Mouse (Mus musculus): Measurements from ENCODE around the gene Pate2. TPM values are rescaled to one million over a fixed set of nuclear protein-coding genes. Genes with fewer than 3 reads are reported as not detected.
A peak's percentile ranks its signal among the peaks of the same experiment; 100 is the strongest.

Gene Pate2
- polyA plus RNA-seq, 1 experiment from 2014 or later = 2.1 TPM

DNA sequence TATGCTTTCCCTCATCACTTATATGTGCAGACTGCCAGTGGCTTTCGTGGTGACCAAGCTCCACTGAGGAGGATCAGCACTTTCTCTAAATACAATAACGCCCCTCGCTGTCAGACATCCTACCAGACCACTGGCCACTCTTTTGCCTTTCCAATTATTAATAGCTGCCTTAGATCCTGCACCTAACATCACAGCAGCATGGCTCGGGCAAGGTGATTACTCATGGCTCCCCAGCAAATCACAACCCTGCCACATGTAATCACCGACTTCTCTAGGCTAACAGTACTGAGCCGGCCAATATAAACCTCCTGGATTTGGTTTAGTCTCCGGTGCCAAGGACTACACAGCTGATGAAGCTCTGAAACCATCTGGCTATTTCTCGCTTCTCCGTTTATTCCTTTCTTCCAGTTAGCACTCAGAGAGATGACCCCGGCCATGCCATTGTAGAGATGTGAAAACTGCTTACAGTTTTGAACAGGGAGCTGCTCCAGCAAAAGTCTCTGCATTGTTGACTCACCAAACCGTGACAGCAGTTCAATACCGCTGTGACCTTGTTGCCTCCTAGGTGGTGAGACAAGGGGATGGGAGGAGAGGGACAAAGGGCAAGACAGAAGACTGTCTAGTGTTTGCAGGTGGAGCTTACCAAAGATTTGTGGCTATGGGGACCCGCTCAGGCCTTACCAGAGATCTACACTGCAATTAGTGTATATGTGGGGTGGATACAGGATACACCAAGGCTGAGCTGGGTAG, 30.9 kb upstream of the Pate2 start:
- WGBS = 85% methylated on average over 13 of the region's 13 CpGs
- Histone ChIP-seq H3K36me3 (ENCODE audit: poor library complexity, severe bottlenecking) (no peaks in the 10 kb centered on the region; the same call in 1 of the 2 replicates), H3K4me3 (no peak overlapping the region), H3K9ac (no peak overlapping the region), H3K4me2 (no peak overlapping the region), H3K4me1 (peaks cover 3% of the 10 kb centered on the region; the same call in 1 of the 2 replicates), H3K9me3 (replicated peaks) (no peaks in the 10 kb centered on the region), H3K27me3 (no peaks in the 10 kb centered on the region), H3K27ac (no peak overlapping the region)
- no peak for ATAC-seq

DNA sequence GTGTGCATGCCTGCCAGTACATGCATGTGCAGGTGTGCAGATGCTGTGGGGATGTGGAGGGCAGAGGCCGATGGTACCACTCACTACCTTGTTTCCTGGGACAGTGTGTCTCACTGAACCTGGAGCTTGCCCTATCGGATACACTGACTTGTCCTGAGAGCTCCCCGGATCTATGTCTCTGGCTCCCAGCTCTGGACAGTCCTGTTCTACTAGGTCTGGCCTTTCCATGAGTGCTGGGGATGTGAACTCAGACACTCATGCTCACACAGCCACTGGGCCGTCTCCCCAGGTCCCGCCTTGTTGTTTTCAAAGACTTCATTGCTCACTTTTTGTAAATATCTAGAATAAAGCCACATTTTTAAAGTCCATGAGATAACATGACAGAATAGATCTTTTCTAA, 29.1 kb upstream of the Pate2 start:
- WGBS = 82% methylated on average over 5 of the region's 5 CpGs
- H3K9ac ChIP-seq = no peak overlapping the region
- no peaks in the 10 kb centered on the region; the same call in 1 of the 2 replicates for H3K4me1 ChIP-seq
- peaks cover 9% of the 10 kb centered on the region; the same call in 1 of the 2 replicates for H3K36me3 ChIP-seq (ENCODE audit: poor library complexity, severe bottlenecking)
- no peak overlapping the region for H3K4me2 ChIP-seq
- H3K4me3 ChIP-seq = no peak overlapping the region
- H3K27ac ChIP-seq = no peak overlapping the region
- peak; percentile 36 for ATAC-seq
- no peaks in the 10 kb centered on the region for H3K27me3 ChIP-seq
- H3K9me3 ChIP-seq (replicated peaks) = no peaks in the 10 kb centered on the region

DNA sequence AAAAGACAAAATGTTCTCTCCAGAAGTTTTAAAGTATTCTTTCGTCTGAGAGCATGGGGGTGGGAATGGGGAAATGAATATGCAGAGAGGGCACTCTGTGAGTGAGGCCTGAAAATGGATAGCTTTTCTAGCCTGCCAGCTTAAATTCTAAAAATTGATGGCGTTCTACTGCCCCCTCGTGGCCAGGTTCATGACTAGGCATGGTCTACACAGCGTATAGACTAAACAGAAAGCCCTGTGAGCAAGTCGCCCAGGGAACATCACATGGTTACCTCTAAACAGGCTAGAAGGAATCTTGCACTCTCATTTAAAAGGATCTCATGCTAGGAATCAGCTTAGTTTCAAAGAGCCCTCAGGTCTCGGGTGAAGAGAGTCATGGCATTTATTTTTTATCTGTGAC, 28.6 kb upstream of the Pate2 start:
- no peaks in the 10 kb centered on the region for H3K27me3 ChIP-seq
- H3K27ac ChIP-seq = no peak overlapping the region
- H3K4me3 ChIP-seq = no peak overlapping the region
- WGBS = 6% methylated on average over 6 of the region's 6 CpGs
- no peak overlapping the region for H3K4me2 ChIP-seq
- no peaks in the 10 kb centered on the region; the same call in 1 of the 2 replicates for H3K4me1 ChIP-seq
- peaks cover 12% of the 10 kb centered on the region; the same call in 1 of the 2 replicates for H3K36me3 ChIP-seq (ENCODE audit: poor library complexity, severe bottlenecking)
- no peaks in the 10 kb centered on the region for H3K9me3 ChIP-seq (replicated peaks)
- no peak overlapping the region for H3K9ac ChIP-seq
- ATAC-seq = peak; percentile 89

DNA sequence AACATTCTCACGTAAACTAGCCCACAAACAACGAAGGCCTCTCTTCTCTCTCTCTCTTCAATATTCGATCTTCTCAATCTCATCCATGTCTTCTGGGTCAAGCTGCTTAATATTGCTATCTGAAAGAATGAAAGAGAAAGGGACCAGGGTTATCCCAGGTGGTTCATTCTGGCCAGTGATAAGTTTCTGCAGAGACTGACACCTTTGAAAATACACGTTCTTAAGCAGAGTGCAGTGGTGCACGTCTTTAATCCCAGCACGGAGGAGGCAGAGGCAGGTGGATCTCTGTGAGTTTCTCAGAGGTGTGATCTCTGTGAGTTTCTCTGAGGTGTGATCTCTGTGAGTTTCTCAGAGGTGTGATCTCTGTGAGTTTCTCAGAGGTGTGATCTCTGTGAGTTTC, 28.1 kb upstream of the Pate2 start:
- Histone ChIP-seq H3K27me3 (no peaks in the 10 kb centered on the region), H3K9me3 (replicated peaks) (no peaks in the 10 kb centered on the region), H3K4me2 (no peak overlapping the region), H3K36me3 (ENCODE audit: poor library complexity, severe bottlenecking) (peaks cover 16% of the 10 kb centered on the region; the same call in 1 of the 2 replicates), H3K4me3 (no peak overlapping the region), H3K4me1 (no peaks in the 10 kb centered on the region; the same call in 1 of the 2 replicates), H3K9ac (no peak overlapping the region), H3K27ac (no peak overlapping the region)
- ATAC-seq = no peak
- 77% methylated on average over 6 of the region's 6 CpGs for WGBS

DNA sequence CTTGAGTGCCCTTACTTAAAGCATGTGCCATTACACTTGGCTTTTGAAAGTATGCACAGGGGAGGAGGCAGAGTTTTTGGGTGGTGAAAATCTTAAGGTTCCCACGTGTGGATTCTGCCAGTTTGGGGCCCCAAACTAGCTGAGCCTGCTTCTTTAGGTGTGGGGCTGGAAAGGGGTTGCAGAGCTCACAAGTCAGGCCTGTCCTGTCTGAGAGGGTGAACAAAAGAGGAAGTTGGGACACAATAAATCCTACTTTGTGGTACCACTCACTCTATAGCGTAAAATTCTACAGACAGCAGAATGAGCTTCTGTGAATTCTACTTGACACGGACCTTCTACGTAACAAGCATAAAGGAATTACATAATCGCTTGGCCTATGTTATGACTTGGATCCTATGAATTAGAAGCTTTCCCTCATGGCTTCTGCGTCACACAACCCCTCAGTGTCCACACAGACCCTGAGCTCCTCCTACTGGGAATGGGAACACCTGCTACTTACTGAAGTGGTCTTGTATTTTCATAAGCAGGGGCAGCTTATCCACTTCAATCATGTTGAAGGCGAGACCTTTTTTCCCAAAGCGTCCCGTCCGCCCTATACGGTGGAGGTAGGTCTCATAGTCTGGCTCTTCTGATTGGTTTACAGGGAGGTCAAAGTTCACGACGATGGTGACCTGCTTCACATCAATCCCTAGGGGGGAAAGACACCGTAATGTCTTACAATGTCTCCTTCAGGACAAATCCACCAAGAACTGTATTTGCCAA, 26.8 kb upstream of the Pate2 start:
- no peak overlapping the region for H3K27ac ChIP-seq
- WGBS = 86% methylated on average over 14 of the region's 14 CpGs

DNA sequence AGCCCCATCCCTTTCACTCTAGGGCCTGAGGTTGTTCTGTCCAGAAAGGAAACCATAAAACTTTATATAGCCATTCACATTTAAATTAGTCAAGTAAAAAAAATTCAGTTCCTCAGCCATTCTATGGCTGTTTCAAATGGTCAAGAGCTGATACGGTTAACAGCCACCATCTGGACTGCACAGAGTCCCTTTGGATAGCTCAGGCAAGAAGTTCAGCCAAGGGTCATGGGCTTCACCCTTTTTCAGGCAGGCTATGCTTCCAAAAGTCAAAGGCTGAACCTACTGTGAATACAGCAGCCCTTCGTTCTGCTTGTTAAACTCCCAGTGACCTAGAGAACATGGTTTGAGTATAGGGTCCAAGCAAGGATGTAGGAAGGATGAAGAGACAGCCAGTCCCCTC, 25.4 kb upstream of the Pate2 start:
- H3K4me3 ChIP-seq = no peak overlapping the region
- 83% methylated on average over 2 of the region's 2 CpGs for WGBS
- H3K4me2 ChIP-seq = no peak overlapping the region
- H3K27me3 ChIP-seq = no peaks in the 10 kb centered on the region
- no peak overlapping the region for H3K27ac ChIP-seq
- no peak overlapping the region for H3K9ac ChIP-seq
- peaks cover 19% of the 10 kb centered on the region; the same call in 1 of the 2 replicates for H3K36me3 ChIP-seq (ENCODE audit: poor library complexity, severe bottlenecking)
- H3K4me1 ChIP-seq = no peaks in the 10 kb centered on the region
- no peak for ATAC-seq
- no peaks in the 10 kb centered on the region for H3K9me3 ChIP-seq (replicated peaks)

More for the DNA sequence above, 26.8 kb upstream of the Pate2 start:
- Histone ChIP-seq H3K4me2 (no peak overlapping the region), H3K4me1 (no peaks in the 10 kb centered on the region; the same call in 1 of the 2 replicates), H3K9me3 (replicated peaks) (no peaks in the 10 kb centered on the region), H3K4me3 (no peak overlapping the region), H3K9ac (no peak overlapping the region), H3K27me3 (no peaks in the 10 kb centered on the region), H3K36me3 (ENCODE audit: poor library complexity, severe bottlenecking) (peaks cover 17% of the 10 kb centered on the region; the same call in 1 of the 2 replicates)
- ATAC-seq = no peak

DNA sequence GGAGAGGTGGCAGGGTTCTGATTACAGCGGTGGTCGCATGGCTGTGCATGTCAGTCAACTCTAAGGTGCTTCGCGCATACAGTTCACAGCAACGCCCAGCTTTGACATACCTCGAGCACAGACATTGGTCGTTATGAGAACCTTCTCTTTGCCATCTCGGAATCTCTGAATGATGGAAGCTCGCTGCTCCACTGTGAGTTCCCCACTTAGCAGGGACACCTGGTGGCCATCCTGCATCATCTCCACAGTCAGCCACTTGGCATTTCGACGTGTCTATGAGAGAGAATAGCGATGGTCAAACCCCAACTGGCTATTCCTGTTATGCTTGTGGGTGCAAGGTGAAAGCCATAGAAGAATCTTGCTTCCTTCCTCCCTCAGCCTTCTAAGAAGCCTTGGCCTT, 24.4 kb upstream of the Pate2 start:
- Histone ChIP-seq H3K4me2 (no peak overlapping the region), H3K27ac (no peak overlapping the region), H3K4me3 (no peak overlapping the region), H3K36me3 (ENCODE audit: poor library complexity, severe bottlenecking) (peaks cover 20% of the 10 kb centered on the region; the same call in 1 of the 2 replicates), H3K9ac (no peak overlapping the region), H3K27me3 (no peaks in the 10 kb centered on the region), H3K9me3 (replicated peaks) (no peaks in the 10 kb centered on the region), H3K4me1 (no peaks in the 10 kb centered on the region)
- 72% methylated on average over 12 of the region's 12 CpGs for WGBS
- no peak for ATAC-seq

DNA sequence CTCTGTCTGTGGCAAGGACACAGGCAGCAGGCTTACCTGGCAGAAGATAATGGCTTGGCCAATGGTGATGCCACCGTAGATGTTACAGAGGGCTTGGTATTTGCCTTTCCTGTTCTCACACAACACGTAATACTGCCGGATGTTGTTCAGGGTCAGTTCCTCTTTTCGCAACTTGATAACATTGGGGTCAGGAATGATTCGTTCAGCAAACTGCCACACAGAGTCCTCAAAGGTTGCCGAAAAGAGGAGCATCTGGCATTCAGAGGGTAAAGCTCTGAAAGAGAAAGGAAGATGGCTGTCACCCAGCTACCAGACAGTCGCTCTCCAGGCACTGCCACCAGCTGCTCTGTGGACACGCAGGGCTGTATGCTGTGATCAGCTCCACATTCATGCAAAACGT, 23.3 kb upstream of the Pate2 start:
- Histone ChIP-seq H3K27me3 (no peaks in the 10 kb centered on the region), H3K27ac (no peak overlapping the region), H3K4me1 (no peaks in the 10 kb centered on the region), H3K9me3 (replicated peaks) (no peaks in the 10 kb centered on the region), H3K4me2 (no peak overlapping the region), H3K36me3 (ENCODE audit: poor library complexity, severe bottlenecking) (peaks cover 27% of the 10 kb centered on the region), H3K4me3 (no peak overlapping the region), H3K9ac (no peak overlapping the region)
- WGBS = 87% methylated on average over 9 of the region's 9 CpGs
- no peak for ATAC-seq

DNA sequence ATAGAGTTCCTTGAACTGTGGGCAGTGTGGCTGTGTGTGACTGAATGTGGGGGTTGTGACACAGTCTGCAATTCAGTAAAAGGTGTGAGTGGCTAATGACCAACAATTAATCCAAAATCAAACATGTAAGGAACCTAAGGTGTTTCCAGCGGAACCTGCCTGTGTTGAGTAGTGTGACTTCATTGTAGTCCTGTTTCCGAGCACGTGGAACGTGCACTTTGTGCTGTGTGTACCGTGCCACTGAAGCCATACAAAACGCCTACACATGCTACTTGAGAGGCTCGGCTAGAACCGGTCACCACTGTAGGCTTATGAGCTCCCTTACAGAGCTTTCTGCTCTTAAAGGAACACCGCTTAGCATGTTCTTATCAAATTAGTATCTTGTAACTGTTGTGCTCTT, 21.6 kb upstream of the Pate2 start:
- no peaks in the 10 kb centered on the region for H3K27me3 ChIP-seq
- 90% methylated on average over 9 of the region's 9 CpGs for WGBS
- ATAC-seq = no peak

DNA sequence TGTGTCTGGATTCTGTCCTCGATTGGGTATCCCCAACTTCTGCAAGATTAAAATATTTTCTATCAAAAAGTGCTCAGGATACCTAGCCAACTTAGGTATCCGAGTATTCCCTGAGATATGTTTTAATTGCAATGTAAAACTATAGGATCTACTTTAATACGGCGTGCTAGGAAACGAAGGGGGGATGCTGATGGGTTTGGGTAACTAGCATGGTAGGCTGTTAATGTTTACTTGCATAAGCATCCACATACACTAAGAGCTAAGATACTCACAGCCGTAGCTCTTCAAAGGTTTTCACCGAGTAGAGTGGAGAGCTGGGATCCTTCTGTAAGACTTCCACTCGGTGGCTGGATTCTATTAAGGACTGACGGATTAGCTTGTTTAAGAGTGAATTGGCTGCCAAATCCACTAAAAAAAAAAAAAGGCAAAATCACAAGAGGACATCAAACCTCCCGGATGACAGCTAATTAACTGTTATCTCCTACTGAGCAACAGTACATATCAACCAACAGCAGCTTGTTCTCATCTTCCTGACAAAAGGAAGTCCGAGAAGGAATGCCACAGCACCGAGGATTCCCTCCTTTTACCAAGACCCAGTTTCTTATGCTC, 13.5 kb upstream of the Pate2 start:
- Histone ChIP-seq H3K4me2 (no peak overlapping the region), H3K9ac (no peak overlapping the region), H3K9me3 (replicated peaks) (no peaks in the 10 kb centered on the region), H3K36me3 (ENCODE audit: poor library complexity, severe bottlenecking) (peaks cover 8% of the 10 kb centered on the region), H3K4me3 (no peak overlapping the region), H3K4me1 (peaks cover 24% of the 10 kb centered on the region), H3K27me3 (no peaks in the 10 kb centered on the region; the same call in 1 of the 2 replicates), H3K27ac (no peak overlapping the region)
- no peak for ATAC-seq
- 77% methylated on average over 12 of the region's 12 CpGs for WGBS

More for the DNA sequence above, 21.6 kb upstream of the Pate2 start:
- Histone ChIP-seq H3K36me3 (ENCODE audit: poor library complexity, severe bottlenecking) (peaks cover 27% of the 10 kb centered on the region), H3K4me2 (no peak overlapping the region), H3K4me3 (no peak overlapping the region), H3K4me1 (no peaks in the 10 kb centered on the region), H3K27ac (no peak overlapping the region), H3K9me3 (replicated peaks) (no peaks in the 10 kb centered on the region), H3K9ac (no peak overlapping the region)

DNA sequence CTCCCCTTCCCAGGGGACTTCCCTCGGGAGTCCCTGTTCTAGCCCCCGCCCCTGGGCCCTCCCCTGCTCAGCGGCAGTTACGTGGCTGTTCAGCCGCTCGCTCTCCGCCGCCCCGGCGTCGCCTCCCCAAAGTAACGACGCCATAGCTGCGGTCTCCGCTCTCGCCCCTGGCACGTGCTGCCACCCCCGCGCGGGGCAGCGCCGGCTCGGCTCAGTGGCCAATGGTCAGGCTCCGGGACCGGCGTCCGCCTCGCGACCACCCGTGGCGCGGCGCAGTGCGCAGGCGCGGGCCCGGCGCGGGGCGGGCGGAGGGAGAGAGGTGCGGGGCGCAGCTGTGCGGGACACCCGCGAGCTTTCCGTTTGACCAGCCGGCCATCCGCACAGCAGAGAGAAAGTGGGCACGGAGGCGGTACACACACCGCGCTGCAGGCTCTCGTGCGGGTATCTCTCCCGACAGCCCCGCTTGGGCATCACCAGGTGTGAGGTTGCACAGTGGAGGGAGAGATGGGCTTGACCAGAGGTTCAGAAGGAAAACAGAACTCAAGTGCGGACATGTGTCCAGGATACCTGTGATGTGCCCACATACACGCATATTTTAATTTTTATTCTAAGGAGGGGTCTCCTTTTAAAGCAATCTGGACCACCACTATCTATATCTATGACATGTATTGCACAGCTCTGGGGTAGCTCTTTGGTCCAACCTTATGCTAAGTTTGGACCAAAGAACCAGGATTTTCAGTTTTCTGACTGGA, 11.7 kb upstream of the Pate2 start, which contains the start of the genes Ddx25 and Pus3:
Gene Ddx25, minus strand, starts transcription at position 272 of the 752 bp plus-strand sequence.
Gene Pus3, plus strand, starts transcription at position 339 of the 752 bp plus-strand sequence.
- peak within 1 kb of the TSS; percentile 70 for H3K27ac ChIP-seq
- peak within 1 kb of the TSS; percentile 88 for H3K4me2 ChIP-seq
- peak; percentile 84 for ATAC-seq
- peak within 1 kb of the TSS; percentile 70 for H3K9ac ChIP-seq
- peaks cover 16% of the 10 kb centered on the region for H3K36me3 ChIP-seq (ENCODE audit: poor library complexity, severe bottlenecking)
- peaks cover 24% of the 10 kb centered on the region for H3K4me1 ChIP-seq
- no peaks in the 10 kb centered on the region; the same call in 1 of the 2 replicates for H3K27me3 ChIP-seq
- WGBS = 2% methylated on average over 59 of the region's 59 CpGs
- H3K4me3 ChIP-seq = peak within 1 kb of the TSS; percentile 71
- no peaks in the 10 kb centered on the region for H3K9me3 ChIP-seq (replicated peaks)

Data from forebrain, embryonic 13.5 days (tissue).